Mouse (Mus musculus) G1E (cell line): Measurements from ENCODE around the gene St6gal1.

ENCODE experiments used
- CTCF ChIP-seq: IDR thresholded peaks from 2 replicates; pipeline ENCODE4 v1.5.1; 2012; ENCODE audit warnings: low read depth, low read length, inconsistent platforms, mixed read lengths
- GATA1 ChIP-seq: IDR thresholded peaks from 2 replicates; pipeline ENCODE4 v1.6.1; 2012; ENCODE audit warnings: borderline replicate concordance, low read length, inconsistent platforms, mixed read lengths
- GATA2 ChIP-seq: IDR thresholded peaks from 2 replicates; pipeline ENCODE4 v1.6.1; 2012; ENCODE audit warnings: low read depth, low read length, inconsistent platforms, borderline replicate concordance
- POLR2AphosphoS5 ChIP-seq: IDR thresholded peaks from 2 replicates; pipeline ENCODE4 v1.6.1; 2012; ENCODE audit warnings: low read depth, low read length, inconsistent platforms; ENCODE audit not compliant: insufficient replicate concordance
- TAL1 ChIP-seq: conservative IDR thresholded peaks from 2 replicates; pipeline ENCODE4 v1.6.1; 2012; ENCODE audit warnings: low read depth, low read length, inconsistent platforms, mixed read lengths

GRCm38 (mm10) chr16:23232691-23233090 is 8.2 kb downstream of the St6gal1 start:
- no peak for TF ChIP-seq CTCF
- no peak for TF ChIP-seq GATA2
- no peak for TF ChIP-seq GATA1
- no peak for TF ChIP-seq POLR2AphosphoS5
- TF ChIP-seq TAL1, result no peak
